Mouse (Mus musculus) heart, embryonic 13.5 days (tissue): ENCODE data around the gene Tanc1. TPM values are rescaled to one million over a fixed set of nuclear protein-coding genes. Genes with fewer than 3 reads are reported as not detected.
A peak's percentile ranks its signal among the peaks of the same experiment; 100 is the strongest.

Experiments
- ATAC-seq: fragments of 200-750 bp; cut with Nextera tagmentation; 2 replicates; pipeline ENCODE4 v1.8.0; 2017; ENCODE audit warnings: moderate TSS enrichment; ENCODE audit not compliant: insufficient number of reproducible peaks, low FRiP score, low TSS enrichment; ENCODE audit errors: extremely low read depth
- H3K27ac ChIP-seq: fragments of 300-500 bp; sonication (generic); replicated peaks from 2 replicates; pipeline ENCODE4 v1.5.1; 2015; ENCODE audit warnings: moderate library complexity, mild to moderate bottlenecking, inconsistent platforms
- H3K27me3 ChIP-seq: fragments of 300-500 bp; sonication (generic); replicated peaks from 2 replicates; pipeline ENCODE4 v1.6.1; 2015; ENCODE audit warnings: mild to moderate bottlenecking, inconsistent platforms
- H3K36me3 ChIP-seq: fragments of 300-500 bp; sonication (generic); 2 replicates; pipeline ENCODE4 v1.6.1; 2015; ENCODE audit warnings: mild to moderate bottlenecking, inconsistent platforms
- H3K4me1 ChIP-seq: fragments of 300-500 bp; sonication (generic); 2 replicates; pipeline ENCODE4 v1.6.1; 2015; ENCODE audit warnings: inconsistent platforms
- H3K4me2 ChIP-seq: fragments of 300-500 bp; sonication (generic); 2 replicates; pipeline ENCODE4 v1.6.1; 2015; ENCODE audit warnings: inconsistent platforms, mild to moderate bottlenecking, moderate library complexity
- H3K4me3 ChIP-seq: fragments of 300-500 bp; sonication (generic); 2 replicates; pipeline ENCODE4 v1.5.1; 2015; ENCODE audit warnings: moderate library complexity, mild to moderate bottlenecking, inconsistent platforms
- H3K9ac ChIP-seq: fragments of 300-500 bp; sonication (generic); 2 replicates; pipeline ENCODE4 v1.6.1; 2015; ENCODE audit warnings: inconsistent platforms, mild to moderate bottlenecking, moderate library complexity
- H3K9me3 ChIP-seq: fragments of 300-500 bp; sonication (generic); 2 replicates; pipeline ENCODE4 v1.6.1; 2016; ENCODE audit warnings: inconsistent platforms
- WGBS: fragments of 180-500 bp; shearing (Covaris S2); methylation state at CpG from one replicate; pipeline ENCODE4 v1.1.7; 2015; ENCODE audit warnings: mixed read lengths; 5-methylcytosine and 5-hydroxymethylcytosine counted together
- polyA plus RNA-seq: library from polyadenylated mRNA; unstranded; fragments of >200 nt; fragmentation: Nextera tagmentation; extraction: Ambion mirVana; gene quantifications from 2 replicates; pipeline ENCODE4 v1.2.1, GENCODE M21; 2015

Gene Tanc1
- polyA plus RNA-seq, 1 experiment from 2014 or later = 25.0 TPM

DNA sequence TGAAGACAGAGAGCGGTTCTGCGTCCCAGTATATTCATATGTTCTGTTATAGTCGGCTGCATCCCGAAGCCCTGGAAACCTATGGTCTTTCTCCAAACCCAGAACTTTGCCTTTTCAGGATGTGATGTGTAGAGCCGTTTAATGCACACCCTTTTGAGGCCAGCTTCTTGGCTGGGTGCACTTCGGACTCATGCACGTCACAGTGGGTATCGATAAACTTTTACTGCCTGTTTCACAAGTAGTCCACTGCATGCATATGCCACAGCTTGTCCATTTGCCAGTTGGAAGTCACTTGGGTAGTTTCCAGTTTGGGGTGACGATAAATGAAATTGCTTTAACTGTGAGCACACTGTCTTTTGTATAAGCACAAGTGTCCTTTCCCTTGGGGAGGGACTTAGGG, 135.9 kb downstream of the Tanc1 start:
- no peak for ATAC-seq
- H3K4me3 ChIP-seq = no peak overlapping the region
- no peaks in the 10 kb centered on the region for H3K9me3 ChIP-seq
- H3K27me3 ChIP-seq = no peaks in the 10 kb centered on the region
- peaks cover 21% of the 10 kb centered on the region for H3K36me3 ChIP-seq
- H3K4me1 ChIP-seq = peaks cover 23% of the 10 kb centered on the region
- 92% methylated on average over 9 of the region's 9 CpGs for WGBS
- H3K4me2 ChIP-seq = no peak overlapping the region
- no peak overlapping the region for H3K27ac ChIP-seq
- no peak overlapping the region for H3K9ac ChIP-seq

DNA sequence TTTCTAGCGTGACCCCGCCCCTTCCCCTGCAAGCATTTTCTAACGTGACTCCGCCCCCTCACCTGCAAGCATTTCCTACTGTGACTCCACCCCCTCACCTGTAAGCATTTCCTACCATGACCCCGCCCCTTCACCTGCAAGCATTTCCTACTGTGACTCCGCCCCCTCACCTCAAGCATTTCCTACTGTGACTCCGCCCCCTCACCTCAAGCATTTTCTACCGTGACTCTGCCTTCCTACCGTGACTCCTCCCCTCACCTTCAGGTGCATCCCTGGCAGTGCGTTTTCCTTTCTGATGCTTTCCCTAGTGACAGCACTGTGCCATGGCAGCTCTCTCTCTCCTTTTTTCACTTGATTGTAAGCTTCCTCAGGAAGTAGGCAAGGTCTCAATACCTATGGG, 137.5 kb downstream of the Tanc1 start:
- Histone ChIP-seq H3K4me1 (peaks cover 24% of the 10 kb centered on the region), H3K9ac (no peak overlapping the region), H3K9me3 (no peaks in the 10 kb centered on the region), H3K27ac (no peak overlapping the region), H3K36me3 (peaks cover 15% of the 10 kb centered on the region), H3K4me3 (no peak overlapping the region), H3K27me3 (no peaks in the 10 kb centered on the region), H3K4me2 (no peak overlapping the region)
- ATAC-seq = no peak
- 32% methylated on average over 10 of the region's 10 CpGs for WGBS

DNA sequence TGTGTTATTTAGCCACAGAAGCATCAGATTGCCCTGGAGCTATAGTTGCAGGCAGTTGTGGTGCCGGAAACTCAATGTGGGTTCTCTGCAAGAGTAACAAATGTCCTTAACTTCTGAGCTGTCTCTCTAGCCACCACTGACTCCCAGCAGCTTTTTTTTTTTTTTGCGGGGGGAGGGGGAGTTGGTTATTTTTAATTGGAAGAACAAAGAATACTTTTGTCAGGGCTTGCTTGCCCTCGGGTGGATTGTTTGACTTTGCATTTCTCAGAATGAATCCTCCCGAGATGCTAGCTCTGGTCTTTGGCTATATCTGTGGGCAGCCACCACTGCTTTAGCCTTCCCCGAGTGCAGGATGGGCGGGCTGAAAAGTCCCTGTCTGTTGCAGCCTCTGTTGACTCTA, 139.3 kb downstream of the Tanc1 start:
- 75% methylated on average over 6 of the region's 6 CpGs for WGBS
- Histone ChIP-seq H3K4me3 (no peak overlapping the region), H3K9ac (no peak overlapping the region)

DNA sequence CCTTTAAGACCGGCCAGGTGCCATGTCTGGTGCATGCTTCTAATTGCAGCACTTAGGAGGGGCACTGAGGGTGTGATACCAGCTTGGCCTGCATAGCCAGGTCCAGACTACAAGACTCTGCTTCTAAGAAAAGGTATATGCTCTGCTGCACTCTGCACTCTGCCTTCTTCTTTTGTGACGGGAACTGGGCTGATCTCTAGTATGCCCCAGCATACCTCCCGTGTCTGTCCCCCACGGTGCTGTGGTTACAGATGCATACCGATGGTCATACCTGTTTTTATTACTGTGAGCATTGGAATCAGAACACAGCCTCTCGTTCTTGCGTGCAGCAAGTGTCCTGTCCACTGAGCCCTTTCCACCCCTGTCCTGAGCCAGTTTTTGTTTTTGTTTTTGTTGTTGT, 140.3 kb downstream of the Tanc1 start:
- no peak overlapping the region for H3K27ac ChIP-seq
- no peak overlapping the region for H3K9ac ChIP-seq
- 81% methylated on average over 7 of the region's 7 CpGs for WGBS
- peaks cover 15% of the 10 kb centered on the region for H3K36me3 ChIP-seq
- ATAC-seq = no peak
- no peaks in the 10 kb centered on the region for H3K9me3 ChIP-seq
- no peak overlapping the region for H3K4me2 ChIP-seq
- no peaks in the 10 kb centered on the region for H3K27me3 ChIP-seq
- H3K4me3 ChIP-seq = no peak overlapping the region
- peaks cover 36% of the 10 kb centered on the region for H3K4me1 ChIP-seq

More for the DNA sequence above, 139.3 kb downstream of the Tanc1 start:
- no peaks in the 10 kb centered on the region for H3K9me3 ChIP-seq
- peaks cover 33% of the 10 kb centered on the region for H3K4me1 ChIP-seq
- H3K36me3 ChIP-seq = peaks cover 15% of the 10 kb centered on the region
- no peak for ATAC-seq
- no peak overlapping the region for H3K27ac ChIP-seq
- H3K4me2 ChIP-seq = no peak overlapping the region
- H3K27me3 ChIP-seq = no peaks in the 10 kb centered on the region

DNA sequence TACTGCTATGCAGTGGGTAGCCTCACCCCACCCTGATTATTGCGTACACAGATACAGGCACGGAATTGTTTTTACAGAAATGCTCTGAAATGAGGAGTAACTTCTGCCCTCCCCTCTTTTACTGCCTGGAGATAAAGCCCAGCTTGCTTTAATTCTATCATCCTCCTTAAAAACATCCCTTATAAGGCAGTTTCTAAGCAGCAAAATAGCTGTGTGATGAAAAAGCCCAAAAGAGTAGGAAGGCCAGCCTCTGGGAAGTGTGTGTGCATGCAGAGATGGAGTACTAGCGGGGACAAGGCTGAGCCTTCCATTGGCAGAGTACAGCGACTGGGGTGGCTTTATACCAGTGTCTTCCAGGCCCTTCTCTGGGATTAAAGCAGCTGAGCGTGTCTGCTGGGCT, 140.9 kb downstream of the Tanc1 start:
- H3K9ac ChIP-seq = no peak overlapping the region
- no peak overlapping the region for H3K4me3 ChIP-seq
- 85% methylated on average over 5 of the region's 5 CpGs for WGBS
- H3K27me3 ChIP-seq = no peaks in the 10 kb centered on the region
- H3K9me3 ChIP-seq = no peaks in the 10 kb centered on the region
- peaks cover 12% of the 10 kb centered on the region for H3K36me3 ChIP-seq
- no peak for ATAC-seq
- H3K27ac ChIP-seq = peak overlapping the region; percentile 24; the same call in 1 of the 2 replicates
- H3K4me1 ChIP-seq = peaks cover 42% of the 10 kb centered on the region
- H3K4me2 ChIP-seq = no peak overlapping the region

DNA sequence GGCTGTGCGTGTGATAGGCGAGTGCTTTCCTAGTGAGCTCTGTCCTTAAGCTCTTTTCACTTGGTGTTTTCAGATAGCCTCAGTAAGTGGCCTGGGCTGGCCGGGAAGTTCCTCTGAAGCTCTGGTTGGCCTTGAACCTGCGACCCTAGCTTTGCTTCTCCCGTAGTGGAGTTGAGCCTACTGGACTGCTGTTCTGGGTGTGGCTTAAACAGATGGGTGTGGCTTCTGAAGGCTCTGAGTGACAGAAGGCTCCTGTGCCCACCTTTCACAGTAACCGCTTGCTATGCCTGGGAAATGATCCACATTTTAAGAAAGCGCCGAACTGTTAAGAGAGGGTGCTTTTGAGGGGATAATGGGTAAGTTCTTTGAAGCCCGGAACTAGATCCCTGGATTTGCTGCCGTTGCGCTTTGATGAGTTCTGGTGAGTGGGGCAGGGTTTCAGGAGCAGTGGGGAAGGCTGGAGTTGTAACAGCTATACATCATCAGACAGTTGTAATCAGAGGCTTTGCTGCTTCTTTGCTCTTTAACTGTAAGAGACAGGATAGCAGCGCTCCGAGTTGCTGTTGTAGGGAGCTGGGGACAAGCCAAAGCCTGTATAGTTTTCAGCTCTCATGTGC, 144.4 kb downstream of the Tanc1 start:
- H3K9ac ChIP-seq = no peak overlapping the region
- no peak overlapping the region for H3K4me2 ChIP-seq
- no peaks in the 10 kb centered on the region for H3K27me3 ChIP-seq
- peaks cover 53% of the 10 kb centered on the region for H3K4me1 ChIP-seq
- H3K27ac ChIP-seq = peak overlapping the region; percentile 22; the same call in 1 of the 2 replicates
- H3K9me3 ChIP-seq = no peaks in the 10 kb centered on the region
- no peak for ATAC-seq
- peaks cover 31% of the 10 kb centered on the region for H3K36me3 ChIP-seq
- no peak overlapping the region for H3K4me3 ChIP-seq
- WGBS = 68% methylated on average over 13 of the region's 13 CpGs

DNA sequence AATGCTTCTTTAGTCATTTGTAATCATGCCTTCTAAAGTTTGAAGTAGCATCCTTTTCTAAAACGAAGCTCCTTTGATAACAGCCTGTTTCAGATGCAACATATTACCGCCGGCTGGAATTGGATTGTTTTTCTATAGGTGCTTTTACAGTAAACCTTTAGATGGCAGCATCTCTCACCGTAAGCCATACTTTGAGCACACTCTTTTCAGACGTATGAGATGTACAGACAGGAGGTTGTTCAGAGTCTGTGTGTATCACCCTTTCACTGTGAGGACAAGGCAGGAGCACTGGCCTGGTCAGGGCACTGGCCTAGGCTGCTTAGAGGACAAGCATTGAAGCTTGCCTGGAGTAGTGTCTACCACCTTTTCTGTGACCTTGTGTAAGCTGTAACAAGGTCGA, 145.2 kb downstream of the Tanc1 start:
- no peaks in the 10 kb centered on the region for H3K27me3 ChIP-seq
- WGBS = 59% methylated on average over 6 of the region's 6 CpGs
- ATAC-seq = no peak
- no peak overlapping the region for H3K4me2 ChIP-seq
- 0 out of 2 replicates have a peak overlapping the region, but pooled peaks have one; percentile 22 for H3K27ac ChIP-seq
- H3K4me1 ChIP-seq = peaks cover 57% of the 10 kb centered on the region
- H3K9me3 ChIP-seq = no peaks in the 10 kb centered on the region
- no peak overlapping the region for H3K4me3 ChIP-seq
- peaks cover 24% of the 10 kb centered on the region for H3K36me3 ChIP-seq
- no peak overlapping the region for H3K9ac ChIP-seq

DNA sequence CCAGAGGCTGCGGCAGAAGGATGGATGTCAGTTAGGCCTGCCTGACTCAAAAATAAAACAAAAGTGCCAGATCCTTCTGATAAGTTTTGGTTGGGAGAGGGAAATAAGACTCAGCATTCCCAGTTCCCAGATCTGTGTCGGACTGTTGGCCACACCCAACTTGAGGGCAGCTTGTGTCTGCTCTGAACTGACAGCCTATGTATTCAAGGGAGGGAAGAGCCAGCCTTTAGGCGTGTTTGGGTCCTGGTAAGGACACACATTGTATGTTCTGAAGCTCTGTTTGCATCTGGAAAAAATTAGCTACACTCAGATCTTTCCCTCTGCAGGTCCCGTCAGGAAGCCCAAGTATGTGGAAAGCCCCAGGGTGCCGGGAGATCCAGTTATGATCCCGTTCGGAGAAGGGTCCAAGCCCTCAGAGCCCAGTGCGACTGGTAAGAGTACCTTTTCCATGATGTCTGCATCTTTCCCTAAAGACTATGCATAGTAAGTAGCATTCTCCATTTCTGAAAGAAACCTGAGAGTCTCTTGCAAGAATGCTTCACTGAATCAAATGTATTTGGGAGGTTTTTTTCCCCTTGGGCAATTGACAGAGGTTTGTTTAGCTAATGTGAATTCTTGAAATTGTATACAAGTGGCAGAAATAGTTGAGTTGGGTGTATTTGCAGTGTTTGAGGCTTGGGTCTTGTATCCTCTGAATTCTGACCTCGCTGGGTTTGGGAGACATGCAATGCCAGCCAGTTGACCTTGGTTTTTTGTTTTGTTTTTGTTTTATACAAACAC, 146.5 kb downstream of the Tanc1 start:
- H3K9me3 ChIP-seq = no peaks in the 10 kb centered on the region
- H3K4me1 ChIP-seq = peaks cover 57% of the 10 kb centered on the region
- 70% methylated on average over 9 of the region's 9 CpGs for WGBS
- H3K4me2 ChIP-seq = no peak overlapping the region
- H3K36me3 ChIP-seq = peaks cover 21% of the 10 kb centered on the region
- H3K27ac ChIP-seq = no peak overlapping the region
- no peak overlapping the region for H3K9ac ChIP-seq
- H3K27me3 ChIP-seq = no peaks in the 10 kb centered on the region
- H3K4me3 ChIP-seq = no peak overlapping the region
- ATAC-seq = no peak

DNA sequence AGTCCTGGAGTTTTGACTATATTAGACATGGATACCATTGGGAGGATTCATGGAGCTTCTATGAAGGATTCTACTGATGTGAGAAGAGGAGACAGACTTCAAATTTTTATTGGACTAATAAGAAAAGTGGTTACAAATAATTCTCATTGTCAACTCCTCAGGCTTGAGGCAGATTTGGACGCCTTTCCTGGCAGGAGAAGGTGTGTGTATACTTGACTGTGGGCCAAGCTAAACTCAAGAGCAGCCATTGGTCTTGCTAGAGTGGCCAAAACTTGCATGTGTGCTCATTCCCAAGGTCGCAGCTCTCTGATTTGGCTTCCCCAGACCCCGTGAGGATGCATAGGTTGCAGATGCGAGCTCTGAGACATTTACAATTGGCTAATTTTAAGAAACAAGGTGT, 148.9 kb downstream of the Tanc1 start:
- Histone ChIP-seq H3K27ac (no peak overlapping the region), H3K4me2 (no peak overlapping the region), H3K9ac (no peak overlapping the region), H3K9me3 (no peaks in the 10 kb centered on the region), H3K4me1 (peaks cover 54% of the 10 kb centered on the region), H3K27me3 (no peaks in the 10 kb centered on the region), H3K36me3 (peaks cover 21% of the 10 kb centered on the region), H3K4me3 (no peak overlapping the region)
- no peak for ATAC-seq
- WGBS = 70% methylated on average over 4 of the region's 4 CpGs

DNA sequence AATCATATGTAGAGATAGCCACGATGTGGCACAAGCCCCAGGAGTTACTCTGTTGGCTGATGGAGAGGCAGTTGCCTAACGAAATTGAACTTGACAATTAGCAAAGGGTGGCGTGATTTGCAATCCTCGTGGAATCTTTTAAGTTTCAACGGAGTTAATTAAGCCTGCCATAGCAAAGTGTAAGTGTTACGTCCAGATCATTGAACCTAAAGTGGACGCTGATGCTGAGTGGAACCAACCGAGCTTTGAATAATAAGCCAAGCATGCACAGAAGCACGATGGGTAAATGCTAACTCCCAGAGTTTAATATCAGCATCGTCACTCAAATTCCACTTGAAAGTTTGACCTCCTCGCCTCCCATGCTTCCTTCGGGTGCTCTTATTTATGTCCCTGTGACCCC, 149.3 kb downstream of the Tanc1 start:
- Histone ChIP-seq H3K4me3 (no peak overlapping the region), H3K4me2 (no peak overlapping the region), H3K27me3 (no peaks in the 10 kb centered on the region), H3K36me3 (peaks cover 21% of the 10 kb centered on the region), H3K9ac (no peak overlapping the region), H3K27ac (no peak overlapping the region), H3K4me1 (peaks cover 51% of the 10 kb centered on the region), H3K9me3 (no peaks in the 10 kb centered on the region)
- no peak for ATAC-seq
- 66% methylated on average over 12 of the region's 12 CpGs for WGBS

DNA sequence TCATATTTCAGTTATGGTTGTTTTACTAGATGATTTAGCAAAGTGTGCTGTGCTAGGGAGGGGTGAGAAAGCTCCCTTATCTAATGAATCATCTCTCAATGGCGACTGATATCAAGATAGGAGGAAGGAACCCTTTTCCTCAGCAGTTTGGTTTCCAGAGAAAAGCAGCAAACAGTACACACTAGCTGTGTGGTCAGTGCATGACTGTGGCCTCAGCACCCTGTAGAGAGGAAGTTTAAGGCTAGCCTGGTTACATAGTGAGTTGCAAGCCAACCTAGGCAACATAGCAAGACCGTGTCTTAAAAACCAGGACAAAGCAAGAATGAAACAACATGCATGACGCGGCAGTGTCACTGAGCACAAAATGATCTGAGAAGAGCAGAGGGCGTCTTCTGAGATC, 150.4 kb downstream of the Tanc1 start:
- Histone ChIP-seq H3K4me2 (no peak overlapping the region), H3K27me3 (no peaks in the 10 kb centered on the region), H3K27ac (no peak overlapping the region), H3K4me3 (no peak overlapping the region), H3K4me1 (peaks cover 45% of the 10 kb centered on the region), H3K36me3 (peaks cover 21% of the 10 kb centered on the region), H3K9me3 (no peaks in the 10 kb centered on the region), H3K9ac (no peak overlapping the region)
- ATAC-seq = no peak
- WGBS = 85% methylated on average over 5 of the region's 5 CpGs

DNA sequence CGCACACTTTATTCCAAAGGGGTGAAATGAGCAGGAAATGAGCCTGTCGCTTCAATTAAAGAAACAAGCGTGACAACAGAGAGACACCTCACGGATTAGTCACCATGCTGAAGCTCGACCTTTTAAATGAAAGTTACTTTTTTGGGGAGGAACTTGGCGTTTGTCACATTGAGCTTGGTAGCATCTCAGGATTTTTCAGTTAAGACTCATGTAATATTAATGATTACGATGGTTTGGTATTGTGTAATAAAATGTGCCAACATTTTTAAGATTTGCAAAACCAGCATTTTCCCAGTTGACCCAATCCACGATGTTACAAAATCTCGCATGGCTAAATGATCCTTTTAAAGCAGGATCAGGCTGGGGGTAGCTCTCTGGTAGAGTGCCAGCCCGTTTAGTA, 153.8 kb downstream of the Tanc1 start:
- Histone ChIP-seq H3K4me2 (no peak overlapping the region), H3K9me3 (no peaks in the 10 kb centered on the region), H3K9ac (no peak overlapping the region), H3K4me1 (peaks cover 66% of the 10 kb centered on the region), H3K27ac (no peak overlapping the region), H3K36me3 (peaks cover 3% of the 10 kb centered on the region; the same call in 1 of the 2 replicates), H3K27me3 (no peaks in the 10 kb centered on the region), H3K4me3 (no peak overlapping the region)
- WGBS = 79% methylated on average over 10 of the region's 10 CpGs
- no peak for ATAC-seq
